Mouse (Mus musculus) hindbrain, embryonic 12.5 days (tissue): ENCODE results near the gene Gm42791. TPM values are rescaled to one million over a fixed set of nuclear protein-coding genes. Genes with fewer than 3 reads are reported as not detected.
A peak's percentile ranks its signal among the peaks of the same experiment; 100 is the strongest.

Experiments used
- ATAC-seq: fragments of 200-750 bp; cut with Nextera tagmentation; 2 replicates; pipeline ENCODE4 v1.8.0; 2017; ENCODE audit warnings: moderate TSS enrichment; ENCODE audit not compliant: low FRiP score
- H3K27ac ChIP-seq: fragments of 300-500 bp; sonication (generic); 2 replicates; pipeline ENCODE4 v1.5.1; 2016; ENCODE audit warnings: mild to moderate bottlenecking
- H3K27me3 ChIP-seq: fragments of 300-500 bp; sonication (generic); 2 replicates; pipeline ENCODE4 v1.6.1; 2016; ENCODE audit warnings: mild to moderate bottlenecking
- H3K36me3 ChIP-seq: fragments of 300-500 bp; sonication (generic); 2 replicates; pipeline ENCODE4 v1.6.1; 2016; ENCODE audit warnings: mild to moderate bottlenecking
- H3K4me1 ChIP-seq: fragments of 300-500 bp; sonication (generic); 2 replicates; pipeline ENCODE4 v1.6.1; 2016
- H3K4me2 ChIP-seq: fragments of 300-500 bp; sonication (generic); replicated peaks from 2 replicates; pipeline ENCODE4 v1.6.1; 2016; ENCODE audit warnings: mild to moderate bottlenecking
- H3K4me3 ChIP-seq: fragments of 300-500 bp; sonication (generic); 2 replicates; pipeline ENCODE4 v1.5.1; 2016; ENCODE audit warnings: mild to moderate bottlenecking
- H3K9ac ChIP-seq: fragments of 300-500 bp; sonication (generic); 2 replicates; pipeline ENCODE4 v1.6.1; 2016; ENCODE audit warnings: mild to moderate bottlenecking, moderate library complexity
- H3K9me3 ChIP-seq: fragments of 300-500 bp; sonication (generic); replicated peaks from 2 replicates; pipeline ENCODE4 v1.6.1; 2016; ENCODE audit warnings: mild to moderate bottlenecking
- WGBS: fragments of 180-500 bp; shearing (Covaris S2); methylation state at CpG from one replicate; pipeline ENCODE4 v1.1.7; 2016; 5-methylcytosine and 5-hydroxymethylcytosine counted together
- polyA plus RNA-seq: library from polyadenylated mRNA; unstranded; fragments of >200 nt; fragmentation: Nextera tagmentation; extraction: Ambion mirVana; gene quantifications from 2 replicates; pipeline ENCODE4 v1.2.1, GENCODE M21; 2016

The Gm42791 gene
- polyA plus RNA-seq, 1 experiment from 2014 or later = 0.49 TPM

DNA sequence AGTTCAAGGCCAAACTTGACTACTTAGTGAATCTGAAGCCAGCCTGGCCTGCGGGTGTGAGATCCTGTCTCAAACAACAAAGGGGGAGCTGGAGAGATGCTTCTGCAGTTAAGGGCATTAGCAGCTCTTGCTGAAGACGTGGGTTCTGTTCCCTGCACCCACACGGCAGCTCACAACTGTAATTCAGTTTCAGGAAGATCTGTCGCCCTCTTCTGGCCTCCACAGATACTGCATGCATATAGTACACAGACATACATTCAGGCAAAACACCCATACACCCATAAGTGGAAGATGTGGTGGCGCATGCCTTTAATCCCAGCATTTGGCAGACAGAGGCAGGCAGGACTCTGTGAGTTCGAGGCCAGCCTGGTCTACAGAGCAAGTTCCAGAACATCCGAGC, 5.5 kb downstream of the Gm42791 start:
- H3K9ac ChIP-seq = no peak overlapping the region
- no peak for ATAC-seq
- peaks cover 23% of the 10 kb centered on the region for H3K9me3 ChIP-seq
- H3K4me2 ChIP-seq = no peak overlapping the region
- WGBS = 87% methylated on average over 7 of the region's 7 CpGs
- no peaks in the 10 kb centered on the region for H3K27me3 ChIP-seq
- H3K4me3 ChIP-seq = no peak overlapping the region
- H3K36me3 ChIP-seq = no peaks in the 10 kb centered on the region
- 0 out of 2 replicates have a peak, but pooled peaks cover 4% of the 10 kb centered on the region for H3K4me1 ChIP-seq
- H3K27ac ChIP-seq = no peak overlapping the region

DNA sequence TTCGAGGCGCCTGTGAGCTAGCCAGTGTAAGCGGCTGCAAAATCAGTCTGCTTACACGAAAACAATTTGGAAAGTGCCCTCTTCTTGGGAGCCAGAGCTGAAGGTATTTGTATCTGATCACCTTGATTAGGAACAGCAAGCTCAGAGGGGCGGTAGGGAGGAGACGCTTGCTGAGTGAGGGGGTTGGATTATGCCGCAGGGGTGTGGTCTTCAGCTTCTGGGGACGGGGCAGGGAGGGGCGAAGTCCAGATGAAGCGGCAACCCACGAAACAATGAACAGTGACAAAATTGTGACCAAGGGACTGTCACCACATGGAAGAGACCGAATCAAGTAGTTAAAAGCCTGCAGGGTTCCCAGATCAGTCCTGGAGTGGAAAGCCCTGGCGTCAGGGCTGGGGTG, 10.0 kb downstream of the Gm42791 start:
- 43% methylated on average over 13 of the region's 13 CpGs for WGBS
- no peak overlapping the region for H3K27ac ChIP-seq
- 0 out of 2 replicates have a peak, but pooled peaks cover 4% of the 10 kb centered on the region for H3K36me3 ChIP-seq
- H3K9me3 ChIP-seq = peaks cover 19% of the 10 kb centered on the region
- H3K4me3 ChIP-seq = no peak overlapping the region
- H3K9ac ChIP-seq = no peak overlapping the region
- H3K4me2 ChIP-seq = no peak overlapping the region
- no peak for ATAC-seq
- no peaks in the 10 kb centered on the region for H3K4me1 ChIP-seq
- no peaks in the 10 kb centered on the region for H3K27me3 ChIP-seq

DNA sequence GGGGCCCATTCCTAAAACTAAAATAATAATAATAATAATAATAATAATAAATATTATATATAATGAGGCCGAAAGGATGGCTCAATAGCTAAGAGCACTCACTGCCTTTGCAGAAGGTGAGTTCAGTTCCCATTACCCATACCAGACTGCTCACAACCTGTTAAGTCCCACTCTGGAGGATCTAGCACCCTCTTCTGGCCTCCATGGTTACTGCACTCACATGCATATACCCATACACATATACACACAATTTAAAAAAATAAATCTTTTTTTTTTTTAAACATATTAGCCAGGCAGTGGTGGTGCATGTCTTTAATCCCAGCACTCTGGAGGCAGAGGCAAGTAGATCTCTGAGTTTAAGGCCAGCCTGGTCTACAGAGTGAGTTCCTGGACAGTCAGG, 11.3 kb downstream of the Gm42791 start:
- Histone ChIP-seq H3K27me3 (no peaks in the 10 kb centered on the region), H3K27ac (no peak overlapping the region), H3K4me3 (no peak overlapping the region), H3K36me3 (0 out of 2 replicates have a peak, but pooled peaks cover 4% of the 10 kb centered on the region), H3K4me2 (no peak overlapping the region), H3K4me1 (no peaks in the 10 kb centered on the region; the same call in 1 of the 2 replicates), H3K9ac (no peak overlapping the region), H3K9me3 (peaks cover 13% of the 10 kb centered on the region; the same call in 1 of the 2 replicates)
- ATAC-seq = no peak
- WGBS = 88% methylated on average over 1 of the region's 1 CpGs

DNA sequence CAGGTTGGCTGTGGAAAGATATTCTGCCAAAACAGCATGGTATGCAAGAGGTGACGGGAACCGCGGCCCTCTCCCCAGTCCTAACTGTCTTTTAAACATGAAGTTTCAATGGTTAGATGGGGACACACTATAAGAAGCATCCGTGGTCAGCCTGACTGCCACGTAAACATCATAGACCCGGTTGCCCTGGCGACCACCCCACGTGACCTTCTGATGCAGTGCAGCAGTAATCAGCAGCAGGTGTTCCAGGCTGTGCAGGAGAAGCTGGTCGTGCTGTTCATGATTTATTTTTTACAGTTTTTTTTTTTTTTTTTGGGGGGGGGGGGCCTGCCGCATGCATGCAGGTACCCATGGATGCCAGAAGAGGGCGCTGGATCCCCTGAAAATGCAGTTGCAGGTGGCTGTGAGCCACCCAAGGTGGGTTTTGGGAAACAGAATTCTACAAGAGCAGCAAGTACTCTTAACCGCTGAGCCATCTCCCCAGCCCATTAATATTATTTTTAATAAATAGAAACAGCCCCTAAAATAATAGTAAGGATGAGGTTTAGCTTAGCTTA, 11.8 kb downstream of the Gm42791 start:
- Histone ChIP-seq H3K27ac (no peak overlapping the region), H3K9ac (no peak overlapping the region), H3K4me2 (no peak overlapping the region), H3K4me1 (no peaks in the 10 kb centered on the region; the same call in 1 of the 2 replicates), H3K36me3 (0 out of 2 replicates have a peak, but pooled peaks cover 4% of the 10 kb centered on the region), H3K27me3 (no peaks in the 10 kb centered on the region), H3K9me3 (peaks cover 13% of the 10 kb centered on the region; the same call in 1 of the 2 replicates), H3K4me3 (no peak overlapping the region)
- no peak for ATAC-seq
- 69% methylated on average over 11 of the region's 12 CpGs for WGBS

GRCm38 (mm10) chr5:148982396-148982795, 12.6 kb downstream of the Gm42791 start:
- 89% methylated on average over 7 of the region's 7 CpGs for WGBS
- peaks cover 8% of the 10 kb centered on the region; the same call in 1 of the 2 replicates for H3K9me3 ChIP-seq

GRCm38 (mm10) chr5:148980607-148981006, 14.3 kb downstream of the Gm42791 start:
- Histone ChIP-seq H3K9me3 (peaks cover 8% of the 10 kb centered on the region; the same call in 1 of the 2 replicates), H3K4me2 (no peak overlapping the region), H3K4me1 (peaks cover 8% of the 10 kb centered on the region), H3K36me3 (0 out of 2 replicates have a peak, but pooled peaks cover 4% of the 10 kb centered on the region), H3K27ac (no peak overlapping the region), H3K27me3 (no peaks in the 10 kb centered on the region), H3K9ac (no peak overlapping the region), H3K4me3 (no peak overlapping the region)
- ATAC-seq = no peak
- WGBS = 58% methylated on average over 6 of the region's 6 CpGs

More at GRCm38 (mm10) chr5:148982396-148982795, 12.6 kb downstream of the Gm42791 start:
- no peaks in the 10 kb centered on the region for H3K27me3 ChIP-seq
- H3K27ac ChIP-seq = no peak overlapping the region
- 0 out of 2 replicates have a peak, but pooled peaks cover 4% of the 10 kb centered on the region for H3K36me3 ChIP-seq
- H3K4me3 ChIP-seq = no peak overlapping the region
- peaks cover 7% of the 10 kb centered on the region for H3K4me1 ChIP-seq
- no peak overlapping the region for H3K9ac ChIP-seq
- no peak overlapping the region for H3K4me2 ChIP-seq
- no peak for ATAC-seq

GRCm38 (mm10) chr5:148978458-148979165, 16.3 kb downstream of the Gm42791 start:
- Histone ChIP-seq H3K9me3 (peaks cover under 1% of the 10 kb centered on the region; the same call in 1 of the 2 replicates), H3K4me3 (no peak overlapping the region), H3K36me3 (0 out of 2 replicates have a peak, but pooled peaks cover 4% of the 10 kb centered on the region), H3K4me2 (no peak overlapping the region), H3K27me3 (no peaks in the 10 kb centered on the region), H3K9ac (no peak overlapping the region), H3K4me1 (peaks cover 8% of the 10 kb centered on the region), H3K27ac (no peak overlapping the region)
- WGBS = 69% methylated on average over 18 of the region's 18 CpGs
- ATAC-seq = no peak

DNA sequence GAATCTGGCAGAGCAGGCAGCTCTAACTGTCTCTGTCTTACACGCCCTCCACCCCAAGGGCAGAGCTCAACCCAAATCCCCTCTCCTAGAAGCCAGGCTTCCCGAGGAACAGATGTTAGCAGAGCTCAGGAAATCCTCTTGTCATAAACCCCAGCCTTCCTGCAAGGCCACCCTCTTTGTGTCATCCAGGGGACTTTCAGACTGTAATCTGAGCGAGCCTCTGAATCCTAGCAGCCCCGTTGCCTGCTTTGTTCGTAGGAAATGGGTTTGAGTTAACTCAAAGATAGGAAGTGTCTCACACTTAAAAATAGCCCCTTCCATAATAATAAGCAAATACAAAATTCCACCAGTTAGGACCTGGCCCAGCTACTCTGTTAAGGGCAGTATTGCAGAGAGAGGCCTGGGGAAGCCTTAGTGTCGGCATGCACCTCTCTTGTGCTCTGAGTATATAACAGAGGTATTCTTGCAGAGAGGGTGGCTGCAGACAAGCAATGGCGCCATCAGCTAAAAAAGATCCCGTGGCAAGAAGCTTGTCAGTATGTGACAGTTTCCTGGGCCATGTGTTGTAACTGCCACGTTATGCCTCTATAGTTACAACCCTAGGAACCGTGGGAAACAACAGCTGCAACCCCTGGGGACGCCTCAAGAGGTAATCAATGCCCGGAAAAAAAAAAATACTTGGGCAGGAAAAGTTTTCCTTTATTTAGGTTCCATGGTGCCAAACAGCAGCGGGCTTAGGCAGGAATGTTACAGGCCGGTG, 17.1 kb downstream of the Gm42791 start:
- no peak overlapping the region for H3K9ac ChIP-seq
- no peaks in the 10 kb centered on the region for H3K9me3 ChIP-seq
- no peak overlapping the region for H3K4me2 ChIP-seq
- 0 out of 2 replicates have a peak, but pooled peaks cover 4% of the 10 kb centered on the region for H3K36me3 ChIP-seq
- peaks cover 14% of the 10 kb centered on the region for H3K4me1 ChIP-seq
- no peaks in the 10 kb centered on the region for H3K27me3 ChIP-seq
- 0 out of 2 replicates have a peak overlapping the region, but pooled peaks have one; percentile 25 for H3K27ac ChIP-seq
- no peak for ATAC-seq
- 34% methylated on average over 14 of the region's 14 CpGs for WGBS
- H3K4me3 ChIP-seq = no peak overlapping the region

DNA sequence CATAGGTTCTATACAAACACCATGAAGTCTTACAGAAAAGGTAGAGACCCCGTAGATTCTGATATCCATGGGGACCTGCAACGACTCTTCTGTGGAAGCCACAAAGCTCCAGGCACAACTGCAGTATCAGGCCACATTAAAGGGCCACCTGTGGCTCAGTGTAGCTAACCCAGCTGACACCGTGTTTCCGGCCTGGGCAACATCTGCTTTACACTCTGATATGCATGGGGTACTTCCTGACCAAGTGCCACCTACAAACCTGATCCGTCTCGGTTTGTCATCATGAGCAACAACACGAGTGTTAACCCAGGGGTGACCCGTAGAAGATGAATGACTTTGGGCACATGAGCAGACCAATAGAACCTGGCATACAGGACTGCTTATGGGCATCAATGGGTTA, 18.1 kb downstream of the Gm42791 start:
- ATAC-seq = no peak
- no peaks in the 10 kb centered on the region for H3K9me3 ChIP-seq
- H3K27ac ChIP-seq = no peak overlapping the region
- H3K36me3 ChIP-seq = no peaks in the 10 kb centered on the region
- H3K4me3 ChIP-seq = no peak overlapping the region
- H3K9ac ChIP-seq = no peak overlapping the region
- WGBS = 81% methylated on average over 8 of the region's 8 CpGs
- no peak overlapping the region for H3K4me2 ChIP-seq
- peaks cover 14% of the 10 kb centered on the region for H3K4me1 ChIP-seq
- no peaks in the 10 kb centered on the region for H3K27me3 ChIP-seq

GRCm38 (mm10) chr5:148975035-148975434, 19.9 kb downstream of the Gm42791 start:
- ATAC-seq = no peak
- H3K27ac ChIP-seq = no peak overlapping the region
- no peak overlapping the region for H3K4me3 ChIP-seq
- peaks cover 15% of the 10 kb centered on the region for H3K4me1 ChIP-seq
- H3K9me3 ChIP-seq = no peaks in the 10 kb centered on the region
- H3K4me2 ChIP-seq = no peak overlapping the region
- no peaks in the 10 kb centered on the region for H3K27me3 ChIP-seq
- no peak overlapping the region for H3K9ac ChIP-seq
- 91% methylated on average over 12 of the region's 12 CpGs for WGBS
- no peaks in the 10 kb centered on the region for H3K36me3 ChIP-seq

- WGBS = 9% methylated on average over 5 of the region's 6 CpGs
- H3K9me3 ChIP-seq = no peaks in the 10 kb centered on the region
- no peaks in the 10 kb centered on the region for H3K36me3 ChIP-seq
- H3K4me3 ChIP-seq = no peak overlapping the region
- no peak overlapping the region for H3K27ac ChIP-seq
- no peak for ATAC-seq
- H3K27me3 ChIP-seq = no peaks in the 10 kb centered on the region
- H3K4me2 ChIP-seq = no peak overlapping the region; the same call in 1 of the 2 replicates
- H3K9ac ChIP-seq = no peak overlapping the region
- H3K4me1 ChIP-seq = peaks cover 21% of the 10 kb centered on the region
Measured at GRCm38 (mm10) chr5:148973019-148973668, 21.8 kb downstream of the Gm42791 start.

GRCm38 (mm10) chr5:148972167-148972566, 22.8 kb downstream of the Gm42791 start:
- no peak overlapping the region for H3K9ac ChIP-seq
- H3K4me2 ChIP-seq = no peak overlapping the region
- no peak overlapping the region for H3K4me3 ChIP-seq
- peaks cover 13% of the 10 kb centered on the region for H3K4me1 ChIP-seq
- H3K27me3 ChIP-seq = no peaks in the 10 kb centered on the region
- 92% methylated on average over 8 of the region's 8 CpGs for WGBS
- no peak for ATAC-seq
- no peaks in the 10 kb centered on the region for H3K9me3 ChIP-seq
- H3K27ac ChIP-seq = no peak overlapping the region
- no peaks in the 10 kb centered on the region for H3K36me3 ChIP-seq
